Mouse (Mus musculus): ENCODE measurements at regions not wholly inside any gene's neighbourhood (a gene's known extent, or its start where the extent isn't known, plus 50 kb on each side); places are given as distances from the start of the nearest gene placed in this dataset.

DNA sequence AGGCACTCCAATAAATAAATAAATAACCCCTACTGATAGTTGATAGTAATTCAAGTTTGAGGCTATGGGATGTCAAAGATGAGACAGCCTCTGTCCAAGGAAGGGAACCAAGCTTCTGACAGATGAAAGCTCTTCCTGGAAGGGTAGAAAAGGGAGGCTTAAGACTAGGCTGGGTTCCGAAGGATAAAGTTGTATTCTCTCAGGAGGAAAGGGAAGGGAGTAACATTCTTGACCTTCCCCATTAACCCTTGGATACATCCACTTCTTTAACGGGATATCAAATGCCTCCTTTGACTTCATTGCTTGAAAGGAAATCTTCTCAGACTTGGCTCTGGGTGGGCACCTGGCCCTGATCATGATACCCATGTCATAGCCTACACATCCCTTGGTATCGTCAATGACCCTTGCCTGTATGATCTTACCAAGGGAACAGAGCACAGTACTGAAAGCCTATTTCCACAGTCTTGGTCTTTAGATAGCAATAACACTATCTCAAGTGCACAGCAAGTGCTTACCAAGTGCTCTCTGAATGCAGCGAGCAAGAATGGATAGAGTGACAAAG, 607.4 kb upstream of the Cdh5 start:
- Histone ChIP-seq H3K4me1 (ENCODE audit: control insufficient read depth, insufficient read depth, low read length) (no peaks in the 10 kb centered on the region), H3K4me3 (replicated peaks; ENCODE audit: control insufficient read depth, low read depth, low read length) (no peak overlapping the region), H3K27ac (ENCODE audit: control insufficient read depth, insufficient read depth, low read depth, low read length, poor library complexity) (no peak overlapping the region)
- 79% methylated on average over 4 of the region's 4 CpGs for WGBS
- TF ChIP-seq CTCF (IDR thresholded peaks at IDR 0.05; ENCODE audit: control insufficient read depth, insufficient read depth, low read length) (no peak), POLR2A (IDR thresholded peaks at IDR 0.05; ENCODE audit: borderline replicate concordance, control insufficient read depth, low read depth, low read length) (no peak)

DNA sequence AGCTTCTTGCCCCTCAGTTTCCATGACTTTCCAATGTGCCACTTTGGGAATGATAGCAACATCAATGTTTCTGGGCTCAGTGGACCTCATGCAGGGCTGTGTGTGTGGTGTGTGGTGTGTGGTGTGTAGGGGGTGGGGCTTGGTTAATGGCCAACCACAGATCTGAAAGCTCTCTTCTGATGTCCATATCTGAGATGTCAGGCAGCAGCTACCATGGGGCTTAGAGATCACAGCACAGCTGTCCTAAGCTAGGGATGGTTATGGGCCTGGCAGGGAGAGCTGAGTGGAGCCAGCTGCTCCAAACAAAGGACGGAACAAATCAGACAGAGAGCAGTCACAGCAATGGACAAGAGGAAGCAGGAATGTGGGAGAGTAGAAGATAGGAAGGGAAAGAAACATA, 606.8 kb upstream of the Cdh5 start:
- H3K4me3 ChIP-seq (replicated peaks; ENCODE audit: control insufficient read depth, low read depth, low read length) = no peak overlapping the region
- no peak overlapping the region for H3K27ac ChIP-seq (ENCODE audit: control insufficient read depth, insufficient read depth, low read depth, low read length, poor library complexity)
- no peak for TF ChIP-seq POLR2A (IDR thresholded peaks at IDR 0.05; ENCODE audit: borderline replicate concordance, control insufficient read depth, low read depth, low read length)
- TF ChIP-seq CTCF (IDR thresholded peaks at IDR 0.05; ENCODE audit: control insufficient read depth, insufficient read depth, low read length) = no peak
- H3K4me1 ChIP-seq (ENCODE audit: control insufficient read depth, insufficient read depth, low read length) = no peaks in the 10 kb centered on the region
- 68% methylated on average over 1 of the region's 1 CpGs for WGBS

DNA sequence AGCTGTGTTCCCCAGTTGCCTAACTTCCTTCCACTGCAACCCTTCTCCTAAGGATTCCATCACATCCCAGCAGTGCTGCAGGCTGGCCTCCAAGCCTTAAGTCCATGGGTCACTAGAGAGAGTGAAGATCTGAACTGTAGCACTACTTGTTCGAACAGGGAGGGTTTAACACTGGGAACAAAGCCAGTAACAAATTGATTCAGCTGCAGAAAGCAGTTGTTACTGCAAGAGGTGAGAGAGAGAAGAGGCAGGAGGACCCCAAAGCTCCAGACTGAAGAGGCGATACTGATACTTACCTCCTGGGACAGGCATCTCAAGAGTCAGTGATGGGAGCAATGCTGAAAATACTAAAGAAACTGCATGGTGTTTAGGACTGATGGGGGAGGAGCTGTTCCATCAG, 600.1 kb upstream of the Cdh5 start:
- no peak overlapping the region for H3K27ac ChIP-seq (ENCODE audit: control insufficient read depth, insufficient read depth, low read depth, low read length, poor library complexity)
- H3K4me3 ChIP-seq (replicated peaks; ENCODE audit: control insufficient read depth, low read depth, low read length) = no peak overlapping the region
- 53% methylated on average over 2 of the region's 2 CpGs for WGBS
- no peaks in the 10 kb centered on the region for H3K4me1 ChIP-seq (ENCODE audit: control insufficient read depth, insufficient read depth, low read length)
- no peak for TF ChIP-seq CTCF (IDR thresholded peaks at IDR 0.05; ENCODE audit: control insufficient read depth, insufficient read depth, low read length)
- no peak for TF ChIP-seq POLR2A (IDR thresholded peaks at IDR 0.05; ENCODE audit: borderline replicate concordance, control insufficient read depth, low read depth, low read length)

GRCm38 (mm10) chr8:103502991-103503767, 598.2 kb upstream of the Cdh5 start:
- no peak for TF ChIP-seq POLR2A (IDR thresholded peaks at IDR 0.05; ENCODE audit: borderline replicate concordance, control insufficient read depth, low read depth, low read length)
- no peak for TF ChIP-seq CTCF (IDR thresholded peaks at IDR 0.05; ENCODE audit: control insufficient read depth, insufficient read depth, low read length)
- H3K4me1 ChIP-seq (ENCODE audit: control insufficient read depth, insufficient read depth, low read length) = no peaks in the 10 kb centered on the region
- WGBS = 84% methylated on average over 9 of the region's 9 CpGs
- H3K4me3 ChIP-seq (replicated peaks; ENCODE audit: control insufficient read depth, low read depth, low read length) = no peak overlapping the region
- H3K27ac ChIP-seq (ENCODE audit: control insufficient read depth, insufficient read depth, low read depth, low read length, poor library complexity) = no peak overlapping the region

DNA sequence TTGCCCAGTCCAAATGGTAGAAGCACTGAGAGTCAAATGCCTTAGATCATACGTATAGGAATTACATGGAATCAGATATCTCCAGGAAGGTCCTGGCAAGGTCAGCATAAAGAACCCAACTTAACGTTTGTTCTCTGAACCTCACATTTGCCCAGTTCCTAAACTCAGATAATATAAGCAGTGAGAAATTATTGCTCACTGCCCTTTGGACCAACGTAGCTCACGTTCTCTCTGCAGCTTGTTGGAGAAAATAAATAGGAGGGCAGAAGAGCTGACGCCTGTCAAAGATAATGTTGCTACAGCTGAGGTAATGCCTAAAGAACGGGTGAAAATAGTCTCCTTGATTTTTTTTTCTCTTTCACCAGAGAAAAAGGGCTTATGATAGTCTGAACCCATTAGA, 595.1 kb upstream of the Cdh5 start:
- 78% methylated on average over 6 of the region's 6 CpGs for WGBS
- Histone ChIP-seq H3K4me3 (replicated peaks; ENCODE audit: control insufficient read depth, low read depth, low read length) (no peak overlapping the region), H3K27ac (ENCODE audit: control insufficient read depth, insufficient read depth, low read depth, low read length, poor library complexity) (no peak overlapping the region), H3K4me1 (ENCODE audit: control insufficient read depth, insufficient read depth, low read length) (no peaks in the 10 kb centered on the region)
- TF ChIP-seq CTCF (IDR thresholded peaks at IDR 0.05; ENCODE audit: control insufficient read depth, insufficient read depth, low read length) (no peak), POLR2A (IDR thresholded peaks at IDR 0.05; ENCODE audit: borderline replicate concordance, control insufficient read depth, low read depth, low read length) (no peak)

GRCm38 (mm10) chr8:103507068-103507467, 594.4 kb upstream of the Cdh5 start:
- Histone ChIP-seq H3K27ac (ENCODE audit: control insufficient read depth, insufficient read depth, low read depth, low read length, poor library complexity) (no peak overlapping the region), H3K4me1 (ENCODE audit: control insufficient read depth, insufficient read depth, low read length) (no peaks in the 10 kb centered on the region), H3K4me3 (replicated peaks; ENCODE audit: control insufficient read depth, low read depth, low read length) (no peak overlapping the region)
- 82% methylated on average over 5 of the region's 5 CpGs for WGBS
- TF ChIP-seq CTCF (IDR thresholded peaks at IDR 0.05; ENCODE audit: control insufficient read depth, insufficient read depth, low read length) (no peak), POLR2A (IDR thresholded peaks at IDR 0.05; ENCODE audit: borderline replicate concordance, control insufficient read depth, low read depth, low read length) (no peak)

DNA sequence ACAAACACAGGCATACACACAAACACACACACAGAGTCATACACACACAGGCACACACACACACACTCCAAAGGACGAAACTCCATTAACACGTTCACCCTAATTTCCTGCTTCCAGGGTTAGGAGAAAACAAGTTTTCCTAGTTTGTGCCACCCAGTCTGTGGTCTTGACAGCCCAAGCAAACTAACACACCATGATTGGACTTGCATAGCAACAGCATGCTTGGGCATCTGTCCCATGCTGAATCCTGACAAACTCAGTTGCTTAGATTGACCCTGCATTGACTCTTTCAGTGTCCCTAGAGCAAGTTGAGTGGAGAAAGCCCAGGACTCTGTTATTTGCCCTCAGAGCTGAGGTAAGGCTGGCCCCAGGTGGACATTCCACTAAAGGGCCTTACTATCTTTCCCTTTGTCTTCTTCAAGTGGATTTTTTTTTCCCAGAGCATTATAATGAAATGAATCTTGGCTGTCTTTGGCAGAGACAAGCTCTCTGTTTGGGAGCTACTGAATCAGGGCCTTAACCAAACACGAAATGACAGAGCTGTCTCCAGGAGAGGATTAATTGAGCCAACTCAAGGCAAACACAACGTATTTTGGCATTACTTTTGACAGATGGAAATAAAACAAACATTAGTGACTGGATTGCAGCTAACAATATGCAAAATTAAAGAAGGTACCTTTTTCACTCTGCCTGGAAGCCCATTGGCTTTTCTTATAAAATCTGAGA, 581.1 kb upstream of the Cdh5 start:
- Histone ChIP-seq H3K4me1 (ENCODE audit: control insufficient read depth, insufficient read depth, low read length) (no peaks in the 10 kb centered on the region), H3K27ac (ENCODE audit: control insufficient read depth, insufficient read depth, low read depth, low read length, poor library complexity) (no peak overlapping the region), H3K4me3 (replicated peaks; ENCODE audit: control insufficient read depth, low read depth, low read length) (no peak overlapping the region)
- WGBS = 62% methylated on average over 4 of the region's 4 CpGs
- no peak for TF ChIP-seq POLR2A (IDR thresholded peaks at IDR 0.05; ENCODE audit: borderline replicate concordance, control insufficient read depth, low read depth, low read length)
- TF ChIP-seq CTCF (IDR thresholded peaks at IDR 0.05; ENCODE audit: control insufficient read depth, insufficient read depth, low read length) = no peak

GRCm38 (mm10) chr8:103530903-103531302, 570.5 kb upstream of the Cdh5 start:
- TF ChIP-seq POLR2A (IDR thresholded peaks at IDR 0.05; ENCODE audit: borderline replicate concordance, control insufficient read depth, low read depth, low read length) (no peak), CTCF (IDR thresholded peaks at IDR 0.05; ENCODE audit: control insufficient read depth, insufficient read depth, low read length) (no peak)
- H3K4me1 ChIP-seq (ENCODE audit: control insufficient read depth, insufficient read depth, low read length) = no peaks in the 10 kb centered on the region
- 54% methylated on average over 4 of the region's 4 CpGs for WGBS
- H3K4me3 ChIP-seq (replicated peaks; ENCODE audit: control insufficient read depth, low read depth, low read length) = no peak overlapping the region
- H3K27ac ChIP-seq (ENCODE audit: control insufficient read depth, insufficient read depth, low read depth, low read length, poor library complexity) = no peak overlapping the region

All from bone marrow, adult 2 months (tissue).